In the genomic region with DNA sequence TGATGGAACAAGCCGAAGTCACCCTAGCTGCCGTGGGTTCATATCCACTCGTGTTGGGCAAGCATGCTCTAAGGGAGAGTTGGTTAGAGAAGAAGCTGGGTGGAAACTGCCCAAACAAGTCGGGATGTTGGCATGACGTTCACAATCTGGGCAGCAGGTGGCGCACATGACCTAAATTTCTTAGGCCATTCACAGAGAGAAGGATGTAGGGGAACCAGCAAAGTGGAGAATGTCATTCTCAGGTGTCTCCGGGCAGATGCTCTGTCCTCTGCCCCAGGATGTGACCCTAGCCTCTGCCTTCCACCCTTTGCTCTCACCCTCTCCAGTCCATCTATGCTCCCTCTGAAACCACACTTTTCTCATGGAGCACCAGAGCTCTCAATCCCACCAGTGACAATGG, we compare ENCODE assay signal across 9 mouse cellular contexts.
A peak's percentile ranks its signal among the peaks of the same experiment; 100 is the strongest.
DNase-seq lines count a peak whose midpoint lies in the region; ATAC-seq lines count a peak whose summit lies in the region.
"Had no signal": no experiment of that assay in that cellular context is flagged by ENCODE, and none has a peak within 500 bp of the region (broad histone marks: within the 10 kb centered on the region; RNA-seq: fewer than 3 reads in every experiment).

No protein-coding gene starts in this region.

- ATAC-seq in forebrain, embryonic 16.5 days = 0 out of 2 replicates have a peak, but pooled peaks have one; percentile 11
- ATAC-seq in hindbrain, embryonic 12.5 days (ENCODE audit: low FRiP score) = 0 out of 2 replicates have a peak, but pooled peaks have one; percentile 22
- peak; percentile 89 for ATAC-seq in megakaryocyte, adult 5-6 weeks (ENCODE audit: poor library complexity, severe bottlenecking)

- no peaks in the 10 kb centered on the region for H3K9me3 ChIP-seq in forebrain, embryonic 16.5 days (ENCODE audit: control insufficient read depth, low read length)
- no peaks in the 10 kb centered on the region for H3K9me3 ChIP-seq in hindbrain, embryonic 12.5 days (replicated peaks)
- H3K9me3 ChIP-seq: lung, embryonic 15.5 days had no signal

- H3K27ac ChIP-seq in forebrain, embryonic 16.5 days (ENCODE audit: low read length) = no peak overlapping the region
- no peak overlapping the region for H3K27ac ChIP-seq in hindbrain, embryonic 12.5 days
- H3K27ac ChIP-seq: lung, embryonic 15.5 days had no signal

- no peak overlapping the region for H3K4me3 ChIP-seq in forebrain, embryonic 16.5 days (replicated peaks; ENCODE audit: low read length)
- no peak overlapping the region for H3K4me3 ChIP-seq in hindbrain, embryonic 12.5 days
- H3K4me3 ChIP-seq: lung, embryonic 15.5 days had no signal

- no peak overlapping the region for H3K4me2 ChIP-seq in forebrain, embryonic 16.5 days (ENCODE audit: low read length)
- no peak overlapping the region for H3K4me2 ChIP-seq in hindbrain, embryonic 12.5 days (replicated peaks)
- H3K4me2 ChIP-seq: lung, embryonic 15.5 days had no signal

- WGBS in forebrain, embryonic 16.5 days = 15% methylated on average over 7 of the region's 7 CpGs
- whole genome bisulfite sequencing in hindbrain, embryonic 12.5 days = 7% methylated on average over 7 of the region's 7 CpGs

- H3K9ac ChIP-seq in forebrain, embryonic 16.5 days (replicated peaks; ENCODE audit: low read depth, low read length) = no peak overlapping the region
- H3K9ac ChIP-seq in hindbrain, embryonic 12.5 days = no peak overlapping the region
- H3K9ac ChIP-seq: lung, embryonic 15.5 days had no signal

- no peaks in the 10 kb centered on the region for H3K36me3 ChIP-seq in forebrain, embryonic 16.5 days (ENCODE audit: control insufficient read depth, insufficient read depth)
- no peaks in the 10 kb centered on the region for H3K36me3 ChIP-seq in hindbrain, embryonic 12.5 days
- H3K36me3 ChIP-seq: lung, embryonic 15.5 days had no signal

- peak; percentile 64 for DNase-seq in Muller cell, postnatal 12 days (ENCODE audit: inconsistent ontology term)
- DNase-seq in c-Kit-positive CD71-positive TER-119-positive erythroid progenitor cells, embryonic 14.5 days (ENCODE audit: low spot score) = peak; percentile 52
- DNase-seq in layer of hippocampus, postnatal 25 days (ENCODE audit: extremely low spot score in 1 of 2, low spot score in 1 of 2) = peak; percentile 90 to 99
- peak; percentile 94 to 97 for DNase-seq in right cerebral cortex, adult 2 months (ENCODE audit: low spot score in 2 of 2)
- DNase-seq in urinary bladder, postnatal 10 days (ENCODE audit: low spot score) = peak; percentile 47

- H3K4me1 ChIP-seq in forebrain, embryonic 16.5 days (replicated peaks; ENCODE audit: control insufficient read depth, insufficient read depth, low read length) = peaks cover 18% of the 10 kb centered on the region
- peaks cover 21% of the 10 kb centered on the region for H3K4me1 ChIP-seq in hindbrain, embryonic 12.5 days
- H3K4me1 ChIP-seq: lung, embryonic 15.5 days had no signal

- no peaks in the 10 kb centered on the region for H3K27me3 ChIP-seq in forebrain, embryonic 16.5 days (replicated peaks; ENCODE audit: control insufficient read depth, insufficient read depth, low read length)
- peaks cover 9% of the 10 kb centered on the region for H3K27me3 ChIP-seq in hindbrain, embryonic 12.5 days
- H3K27me3 ChIP-seq: lung, embryonic 15.5 days had no signal

Comparison
In these comparisons a context has a peak if more than half of its experiments do, and no peak if none do; other contexts are left out.
1. ATAC-seq: peak in every context shown above with its lines; median percentile 89 in megakaryocyte, adult 5-6 weeks; 22 in hindbrain, embryonic 12.5 days; 11 in forebrain, embryonic 16.5 days.